Mouse (Mus musculus) limb, embryonic 14.5 days (tissue): ENCODE measurements at regions not wholly inside any gene's neighbourhood (a gene's known extent, or its start where the extent isn't known, plus 50 kb on each side); places are given as distances from the start of the nearest gene placed in this dataset.

Experiments used
- ATAC-seq: fragments of 200-750 bp; cut with Nextera tagmentation; 2 replicates; pipeline ENCODE4 v1.8.0; 2017; ENCODE audit warnings: low read depth, moderate number of reproducible peaks, moderate TSS enrichment; ENCODE audit not compliant: low FRiP score
- DNase-seq: peaks from one replicate; pipeline ENCODE4 v3.0.0-alpha.2; 2015; ENCODE audit warnings: low spot score
- H3K27ac ChIP-seq: fragments of 300-500 bp; sonication (generic); replicated peaks from 2 replicates; pipeline ENCODE4 v1.5.1; 2014; ENCODE audit warnings: low read depth, mild to moderate bottlenecking, low read length, moderate library complexity, mixed read lengths
- H3K27me3 ChIP-seq: fragments of 300-500 bp; sonication (generic); 2 replicates; pipeline ENCODE4 v1.6.1; 2014; ENCODE audit warnings: low read length, mixed read lengths; ENCODE audit not compliant: control insufficient read depth, insufficient read depth
- H3K36me3 ChIP-seq: fragments of 300-500 bp; sonication (generic); 2 replicates; pipeline ENCODE4 v1.6.1; 2014; ENCODE audit warnings: mild to moderate bottlenecking, low read length, moderate library complexity, mixed read lengths; ENCODE audit not compliant: control insufficient read depth, insufficient read depth
- H3K4me1 ChIP-seq: fragments of 300-500 bp; sonication (generic); 2 replicates; pipeline ENCODE4 v1.6.1; 2014; ENCODE audit warnings: antibody characterized with exemption, low read length, mixed read lengths; ENCODE audit not compliant: control insufficient read depth, insufficient read depth
- H3K4me2 ChIP-seq: fragments of 300-500 bp; sonication (generic); replicated peaks from 2 replicates; pipeline ENCODE4 v1.6.1; 2014; ENCODE audit warnings: low read depth, mild to moderate bottlenecking, low read length, moderate library complexity; ENCODE audit not compliant: severe bottlenecking
- H3K4me3 ChIP-seq: fragments of 300-500 bp; sonication (generic); replicated peaks from 2 replicates; pipeline ENCODE4 v1.5.1; 2014; ENCODE audit warnings: low read length
- H3K9ac ChIP-seq: fragments of 300-500 bp; sonication (generic); 2 replicates; pipeline ENCODE4 v1.6.1; 2014; ENCODE audit warnings: mild to moderate bottlenecking, low read depth, low read length, moderate library complexity; ENCODE audit not compliant: severe bottlenecking
- H3K9me3 ChIP-seq: fragments of 300-500 bp; sonication (generic); 2 replicates; pipeline ENCODE4 v1.6.1; 2016; ENCODE audit warnings: low read length; ENCODE audit not compliant: control insufficient read depth
- POLR2A ChIP-seq: fragments of 200-500 bp; IDR thresholded peaks from 2 replicates; pipeline ENCODE4 v1.8.0; 2012; ENCODE audit warnings: inconsistent platforms, mild to moderate bottlenecking, moderate library complexity, borderline replicate concordance; ENCODE audit not compliant: insufficient read depth, insufficient read length; ENCODE audit errors: extremely low read depth
- WGBS: fragments of 180-500 bp; shearing (Covaris S2); extraction: QIAGEN DNeasy Blood & Tissue Kit; methylation state at CpG from one replicate; pipeline ENCODE4 v1.1.7; 2014; 5-methylcytosine and 5-hydroxymethylcytosine counted together

DNA sequence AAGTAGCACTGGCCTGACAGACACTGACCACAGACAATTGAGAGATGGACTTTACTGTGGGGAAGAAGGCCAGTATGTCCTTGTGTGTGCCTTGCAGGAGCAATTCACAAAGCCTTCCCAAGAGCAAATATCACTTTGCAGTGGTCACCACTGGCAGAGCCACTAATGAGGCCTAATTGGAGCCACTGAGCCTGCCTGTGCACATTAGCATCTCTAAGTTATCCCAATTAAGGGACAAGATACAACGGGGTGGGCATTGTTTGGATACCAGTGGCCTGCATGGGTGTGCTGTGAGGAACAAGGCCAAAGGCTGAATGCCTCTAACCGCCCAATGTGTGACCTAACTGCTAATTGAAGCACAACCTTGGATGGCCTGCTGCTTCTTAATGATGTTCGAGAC lies 433.4 kb upstream of the Ptbp2 start:
- DNase-seq (no peak), ATAC-seq (no peak)
- Histone ChIP-seq H3K9ac (no peak overlapping the region), H3K4me2 (no peak overlapping the region), H3K27ac (no peak overlapping the region), H3K9me3 (no peaks in the 10 kb centered on the region), H3K27me3 (no peaks in the 10 kb centered on the region), H3K4me3 (no peak overlapping the region), H3K4me1 (no peaks in the 10 kb centered on the region), H3K36me3 (no peaks in the 10 kb centered on the region)
- WGBS = 39% methylated on average over 3 of the region's 3 CpGs
- TF ChIP-seq POLR2A = no peak

DNA sequence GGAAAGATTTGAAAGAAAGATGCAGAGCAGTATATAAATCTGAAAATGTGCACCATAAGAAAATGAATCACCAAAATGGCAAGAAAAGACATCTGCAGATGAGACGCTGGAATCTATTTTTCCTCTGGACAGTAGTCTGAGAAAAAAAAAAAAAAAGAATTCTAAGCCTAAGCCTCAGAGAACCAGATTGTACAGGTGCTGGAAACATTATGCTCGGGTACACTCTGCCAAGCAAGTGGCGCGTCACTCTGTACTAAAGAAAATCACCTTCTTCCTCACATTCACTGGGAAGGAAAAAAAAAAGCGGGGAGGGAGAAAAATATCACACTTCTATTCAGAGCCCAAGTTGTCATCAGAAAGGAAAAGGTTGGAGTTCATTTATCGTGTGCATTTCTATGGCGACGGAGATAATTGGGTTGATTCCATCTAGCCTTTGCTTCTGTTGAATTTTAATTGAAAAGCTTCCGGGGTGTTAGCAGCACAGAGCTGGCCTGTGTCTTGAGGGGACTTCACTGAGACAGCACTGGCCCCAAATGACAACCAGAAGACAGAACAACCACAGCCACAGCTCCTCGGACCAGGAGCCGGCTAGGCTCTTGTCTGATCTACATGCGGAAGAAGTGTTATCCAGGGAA lies 430.5 kb upstream of the Ptbp2 start:
- no peak for TF ChIP-seq POLR2A

DNA sequence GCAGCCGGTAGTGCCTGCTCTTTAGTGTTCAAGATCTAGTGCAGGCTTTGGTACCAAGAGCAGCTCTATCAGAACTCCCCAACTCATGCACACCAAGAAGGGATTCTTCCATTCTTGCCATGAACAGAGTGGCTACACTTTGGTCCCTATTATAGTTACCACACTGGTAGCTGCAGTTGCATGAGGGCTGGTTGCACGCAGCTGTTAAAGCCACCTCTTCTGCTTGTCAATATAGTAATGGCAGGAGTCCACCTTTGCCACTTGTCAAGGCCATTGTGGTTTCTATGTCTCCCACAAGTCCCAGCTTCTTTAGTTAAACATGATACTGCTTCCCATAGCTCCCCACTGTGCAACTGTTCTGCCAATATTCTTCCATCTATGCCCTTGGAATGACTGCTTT lies 415.1 kb upstream of the Ptbp2 start:
- no peak overlapping the region for H3K4me2 ChIP-seq
- no peak for TF ChIP-seq POLR2A
- H3K9ac ChIP-seq = no peak overlapping the region
- no peaks in the 10 kb centered on the region for H3K4me1 ChIP-seq
- no peak overlapping the region for H3K4me3 ChIP-seq
- no peaks in the 10 kb centered on the region for H3K9me3 ChIP-seq
- no peak for ATAC-seq
- no peaks in the 10 kb centered on the region for H3K36me3 ChIP-seq
- DNase-seq = no peak
- 88% methylated on average over 2 of the region's 2 CpGs for WGBS
- no peaks in the 10 kb centered on the region for H3K27me3 ChIP-seq
- H3K27ac ChIP-seq = no peak overlapping the region

More for the DNA sequence above, 430.5 kb upstream of the Ptbp2 start:
- H3K27ac ChIP-seq = no peak overlapping the region
- no peaks in the 10 kb centered on the region for H3K9me3 ChIP-seq
- 82% methylated on average over 12 of the region's 12 CpGs for WGBS
- H3K36me3 ChIP-seq = no peaks in the 10 kb centered on the region
- H3K4me3 ChIP-seq = no peak overlapping the region
- no peaks in the 10 kb centered on the region for H3K4me1 ChIP-seq
- DNase-seq = no peak
- ATAC-seq = no peak
- no peak overlapping the region for H3K9ac ChIP-seq
- H3K27me3 ChIP-seq = no peaks in the 10 kb centered on the region
- no peak overlapping the region for H3K4me2 ChIP-seq

- no peak for DNase-seq
Observed at GRCm38 (mm10) chr3:120194501-120194900, 410.2 kb upstream of the Ptbp2 start.

DNA sequence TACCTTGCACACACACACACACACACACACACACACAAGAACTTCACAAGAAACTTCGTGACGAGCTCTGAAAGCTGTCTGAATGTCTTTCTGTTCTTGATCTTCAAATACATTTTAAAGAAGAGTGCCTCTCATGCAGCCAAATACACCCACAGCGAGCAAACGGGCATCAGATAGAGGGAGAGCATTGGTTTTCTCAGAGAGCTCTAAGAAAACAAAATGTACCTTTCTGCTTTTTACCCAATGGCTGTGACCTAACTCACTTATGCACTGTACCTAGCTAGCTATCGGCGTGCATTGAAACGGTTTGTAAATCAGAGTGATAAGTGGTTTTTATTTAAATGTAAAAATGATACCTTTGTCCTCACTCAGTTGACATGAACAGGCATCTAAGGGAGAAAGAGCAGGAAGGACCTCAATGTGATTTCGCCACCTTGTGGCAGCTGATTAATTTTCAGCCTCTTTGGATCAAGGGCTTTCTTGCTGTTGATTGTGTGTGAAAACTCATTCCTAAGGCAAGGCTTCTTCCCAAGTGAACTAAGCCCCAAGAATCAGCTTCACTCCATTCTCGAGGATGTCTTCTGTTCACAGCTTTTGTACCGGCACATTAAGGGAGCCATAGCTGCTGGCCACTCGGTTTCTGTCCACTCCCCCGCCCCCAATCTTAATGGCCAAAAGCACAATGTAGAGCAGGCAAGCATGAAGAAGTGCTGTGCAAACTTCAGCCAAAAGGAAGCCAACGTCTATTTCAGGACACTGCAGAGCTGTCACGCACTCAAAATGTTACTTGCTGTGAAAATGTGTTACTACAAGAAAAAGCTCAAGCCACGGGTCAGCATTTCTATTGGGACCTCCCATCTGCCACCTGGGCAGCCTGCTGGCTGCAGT lies 408.4 kb upstream of the Ptbp2 start:
- WGBS = 46% methylated on average over 15 of the region's 15 CpGs
- no peaks in the 10 kb centered on the region for H3K36me3 ChIP-seq

More at GRCm38 (mm10) chr3:120194501-120194900, 410.2 kb upstream of the Ptbp2 start:
- no peak for TF ChIP-seq POLR2A
- Histone ChIP-seq H3K9me3 (no peaks in the 10 kb centered on the region), H3K27me3 (no peaks in the 10 kb centered on the region), H3K4me1 (no peaks in the 10 kb centered on the region), H3K36me3 (no peaks in the 10 kb centered on the region), H3K4me2 (no peak overlapping the region), H3K27ac (no peak overlapping the region), H3K9ac (no peak overlapping the region), H3K4me3 (no peak overlapping the region)
- 78% methylated on average over 3 of the region's 3 CpGs for WGBS
- no peak for ATAC-seq

More for the DNA sequence above, 408.4 kb upstream of the Ptbp2 start:
- Histone ChIP-seq H3K27ac (no peak overlapping the region), H3K4me2 (0 out of 2 replicates have a peak overlapping the region, but pooled peaks have one; percentile 15), H3K9me3 (no peaks in the 10 kb centered on the region), H3K4me1 (no peaks in the 10 kb centered on the region), H3K27me3 (no peaks in the 10 kb centered on the region), H3K4me3 (no peak overlapping the region), H3K9ac (no peak overlapping the region)
- no peak for TF ChIP-seq POLR2A
- ATAC-seq (no peak), DNase-seq (peak; percentile 78)
